ENCODE assay signal across 14 mouse cellular contexts in genomic region chr14:25831332-25831731, GRCm38 (mm10).
"Had no signal": no experiment of that assay in that cellular context is flagged by ENCODE, and none has a peak within 500 bp of the region (broad histone marks: within the 10 kb centered on the region; RNA-seq: fewer than 3 reads in every experiment).

No protein-coding gene starts in this region.

- H3K4me3 ChIP-seq: intestine, embryonic 15.5 days; limb, embryonic 15.5 days; liver, embryonic 12.5 days; midbrain, embryonic 10.5 days had no signal

- H3K27me3 ChIP-seq: intestine, embryonic 15.5 days; limb, embryonic 15.5 days had no signal

- H3K9ac ChIP-seq: intestine, embryonic 15.5 days; limb, embryonic 15.5 days; liver, embryonic 12.5 days; lung, embryonic 14.5 days had no signal

- DNase-seq: kidney, adult 9 months; kidney, postnatal 36 days; lung, embryonic 14.5 days; lung, postnatal 10 days; lung, postnatal 4 days; right cerebral cortex, adult 18-20 months; right cerebral cortex, postnatal 25 days; thymus, adult 18-20 months; thymus, postnatal 14 days had no signal

- H3K27ac ChIP-seq: intestine, embryonic 15.5 days; limb, embryonic 15.5 days; liver, embryonic 12.5 days; midbrain, embryonic 10.5 days had no signal

- ATAC-seq: liver, embryonic 12.5 days; midbrain, embryonic 16.5 days had no signal

- H3K4me1 ChIP-seq: liver, embryonic 12.5 days had no signal

- H3K9me3 ChIP-seq: intestine, embryonic 15.5 days; limb, embryonic 15.5 days; liver, embryonic 12.5 days; midbrain, embryonic 10.5 days had no signal

- H3K36me3 ChIP-seq: intestine, embryonic 15.5 days; limb, embryonic 15.5 days; liver, embryonic 12.5 days; midbrain, embryonic 10.5 days had no signal

- H3K4me2 ChIP-seq: intestine, embryonic 15.5 days; limb, embryonic 15.5 days; liver, embryonic 12.5 days; lung, embryonic 14.5 days had no signal
